23 mouse cellular contexts compared by ENCODE assay signal in genomic region chr7:131882824-131883223, GRCm38 (mm10).
"Had no signal": no experiment of that assay in that cellular context is flagged by ENCODE, and none has a peak within 500 bp of the region (broad histone marks: within the 10 kb centered on the region; RNA-seq: fewer than 3 reads in every experiment).

No protein-coding gene starts in this region.

- H3K4me1 ChIP-seq: limb, embryonic 10.5 days; limb, embryonic 12.5 days; limb, embryonic 13.5 days; limb, embryonic 15.5 days; liver, embryonic 12.5 days; liver, embryonic 13.5 days; liver, embryonic 15.5 days; megakaryocyte, embryonic 14.5 days; midbrain, embryonic 12.5 days; midbrain, embryonic 13.5 days; midbrain, embryonic 15.5 days; neural tube, embryonic 12.5 days; neural tube, embryonic 13.5 days had no signal

- H3K9ac ChIP-seq: limb, embryonic 12.5 days; limb, embryonic 13.5 days; limb, embryonic 15.5 days; liver, embryonic 12.5 days; liver, embryonic 13.5 days; liver, embryonic 14.5 days; liver, embryonic 15.5 days; liver, postnatal 0 days; lung, embryonic 14.5 days; midbrain, embryonic 12.5 days; midbrain, embryonic 13.5 days; midbrain, embryonic 15.5 days; neural tube, embryonic 12.5 days; neural tube, embryonic 13.5 days had no signal

- H3K9me3 ChIP-seq: limb, embryonic 10.5 days; limb, embryonic 12.5 days; limb, embryonic 13.5 days; limb, embryonic 15.5 days; liver, embryonic 12.5 days; liver, embryonic 13.5 days; liver, embryonic 15.5 days; megakaryocyte, embryonic 14.5 days; midbrain, embryonic 10.5 days; midbrain, embryonic 12.5 days; midbrain, embryonic 13.5 days; midbrain, embryonic 15.5 days; neural tube, embryonic 12.5 days; neural tube, embryonic 13.5 days had no signal

- H3K27me3 ChIP-seq: liver, embryonic 12.5 days; liver, embryonic 13.5 days; liver, embryonic 15.5 days had no signal

- H3K36me3 ChIP-seq: limb, embryonic 10.5 days; limb, embryonic 12.5 days; limb, embryonic 13.5 days; limb, embryonic 15.5 days; liver, embryonic 12.5 days; liver, embryonic 13.5 days; liver, embryonic 15.5 days; midbrain, embryonic 10.5 days; midbrain, embryonic 12.5 days; midbrain, embryonic 13.5 days; midbrain, embryonic 15.5 days; neural tube, embryonic 12.5 days; neural tube, embryonic 13.5 days had no signal

- H3K4me3 ChIP-seq: left cerebral cortex, adult 2 months; limb, embryonic 10.5 days; limb, embryonic 12.5 days; limb, embryonic 13.5 days; limb, embryonic 15.5 days; liver, embryonic 12.5 days; liver, embryonic 13.5 days; liver, embryonic 15.5 days; megakaryocyte, embryonic 14.5 days; midbrain, embryonic 10.5 days; midbrain, embryonic 12.5 days; midbrain, embryonic 13.5 days; midbrain, embryonic 15.5 days; myocyte; neural tube, embryonic 12.5 days; neural tube, embryonic 13.5 days had no signal

- H3K27ac ChIP-seq: left cerebral cortex, adult 2 months; limb, embryonic 10.5 days; limb, embryonic 12.5 days; limb, embryonic 13.5 days; limb, embryonic 15.5 days; liver, embryonic 12.5 days; liver, embryonic 13.5 days; liver, embryonic 14.5 days; liver, embryonic 15.5 days; macrophage; midbrain, embryonic 10.5 days; midbrain, embryonic 12.5 days; midbrain, embryonic 13.5 days; midbrain, embryonic 15.5 days; neural tube, embryonic 12.5 days; neural tube, embryonic 13.5 days had no signal

- H3K4me2 ChIP-seq: limb, embryonic 12.5 days; limb, embryonic 13.5 days; limb, embryonic 15.5 days; liver, embryonic 11.5 days; liver, embryonic 12.5 days; liver, embryonic 13.5 days; liver, embryonic 15.5 days; lung, embryonic 14.5 days; midbrain, embryonic 11.5 days; midbrain, embryonic 12.5 days; midbrain, embryonic 13.5 days; midbrain, embryonic 15.5 days; neural tube, embryonic 12.5 days; neural tube, embryonic 13.5 days had no signal

- ATAC-seq: liver, embryonic 12.5 days; liver, postnatal 0 days; midbrain, embryonic 16.5 days had no signal
